Mouse (Mus musculus): ENCODE measurements at regions not wholly inside any gene's neighbourhood (a gene's known extent, or its start where the extent isn't known, plus 50 kb on each side); places are given as distances from the start of the nearest gene placed in this dataset.

DNA sequence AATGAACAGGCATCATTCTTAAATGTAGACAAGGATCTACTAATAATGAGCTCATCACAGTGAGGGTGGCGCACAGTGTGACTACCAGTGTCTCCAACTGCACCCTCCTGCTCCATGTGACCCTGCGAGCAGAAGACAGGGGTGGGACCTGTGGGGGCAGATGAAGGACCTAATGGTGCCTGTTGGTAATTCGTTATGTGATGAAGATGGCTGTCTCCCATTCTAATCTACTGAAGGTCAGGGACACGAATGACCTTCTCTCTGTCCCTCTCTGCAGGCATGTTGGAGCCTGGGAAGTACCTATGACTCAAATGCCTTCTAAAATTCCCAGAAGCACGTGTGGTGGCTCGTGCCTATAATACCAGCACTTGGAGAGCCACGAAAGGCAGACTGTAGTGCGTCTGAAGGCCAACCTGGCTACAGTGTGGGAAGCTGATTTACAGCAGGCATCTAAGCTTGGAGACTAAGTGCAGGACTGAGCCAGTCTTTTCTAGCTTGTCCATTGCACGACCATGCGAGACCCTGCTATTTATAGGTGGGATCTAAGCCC lies 109.9 kb upstream of the Mbnl2 start:
- DNase-seq (ENCODE audit: low read depth in 1 of 2, low spot score in 2 of 2), result no peak
- WGBS, result 91% methylated on average over 10 of the region's 10 CpGs
- no peaks in the 10 kb centered on the region for H3K36me3 ChIP-seq (ENCODE audit: control insufficient read depth, insufficient read depth, low read length)

DNA sequence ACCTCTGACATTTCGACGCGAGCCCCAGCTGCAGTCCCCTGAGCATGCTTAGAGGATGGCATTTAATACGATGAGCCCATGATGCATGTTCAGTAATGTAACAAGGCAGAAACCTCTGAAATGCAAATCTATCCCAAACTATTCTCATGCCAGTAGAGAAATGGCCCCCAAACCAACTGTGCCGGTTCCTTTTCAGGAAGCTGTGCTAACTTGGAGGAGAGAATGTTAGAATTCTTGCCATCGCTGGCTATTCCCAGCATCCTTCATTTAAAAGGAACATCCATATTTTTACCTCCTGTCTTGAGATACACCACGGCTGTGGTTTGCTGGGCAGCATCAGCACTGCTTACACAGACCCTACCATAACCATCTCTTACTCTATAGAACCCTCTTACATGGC lies 104.7 kb upstream of the Mbnl2 start:
- TF ChIP-seq CTCF (IDR thresholded peaks at IDR 0.05; ENCODE audit: extremely low read depth, insufficient read depth, insufficient read length, insufficient replicate concordance), result no peak
- TF ChIP-seq POLR2A (IDR thresholded peaks at IDR 0.05; ENCODE audit: low read depth, low read length), result no peak
- H3K4me3 ChIP-seq (ENCODE audit: extremely low read depth, insufficient read depth, insufficient read length), result no peak overlapping the region

More for the DNA sequence above, 109.9 kb upstream of the Mbnl2 start:
- Histone ChIP-seq H3K27me3 (ENCODE audit: control insufficient read depth, insufficient read depth, low read length) (no peaks in the 10 kb centered on the region), H3K4me3 (ENCODE audit: extremely low read depth, insufficient read depth, insufficient read length) (no peak overlapping the region), H3K27ac (ENCODE audit: insufficient read depth, low read length) (no peak overlapping the region), H3K4me1 (ENCODE audit: control insufficient read depth, insufficient read depth, insufficient read length) (no peaks in the 10 kb centered on the region)
- TF ChIP-seq POLR2A (IDR thresholded peaks at IDR 0.05; ENCODE audit: low read depth, low read length), result no peak
- TF ChIP-seq CTCF (IDR thresholded peaks at IDR 0.05; ENCODE audit: extremely low read depth, insufficient read depth, insufficient read length, insufficient replicate concordance), result no peak

DNA sequence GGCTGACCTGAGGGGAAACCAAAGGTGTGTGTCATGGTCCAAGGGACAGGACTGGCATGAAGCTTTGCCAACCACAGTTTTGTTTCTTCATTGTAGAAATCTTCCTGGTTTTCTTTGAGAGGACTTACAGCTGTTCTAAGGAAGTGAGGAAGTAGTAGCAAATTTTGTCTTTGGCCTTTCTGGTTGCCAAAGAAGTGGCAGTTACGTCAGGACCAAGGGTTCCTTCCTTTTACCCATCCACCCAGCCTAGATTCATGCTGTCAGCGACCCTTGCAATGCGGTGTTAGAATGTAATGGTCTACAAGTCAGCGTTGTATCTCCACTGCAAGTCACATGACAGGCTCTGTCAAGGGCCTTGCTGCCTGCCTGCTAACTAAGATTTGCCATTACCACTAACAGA lies 103.4 kb upstream of the Mbnl2 start:
- Histone ChIP-seq H3K27ac (ENCODE audit: insufficient read depth, low read length) (no peak overlapping the region), H3K4me3 (ENCODE audit: extremely low read depth, insufficient read depth, insufficient read length) (no peak overlapping the region), H3K4me1 (ENCODE audit: control insufficient read depth, insufficient read depth, insufficient read length) (no peaks in the 10 kb centered on the region), H3K36me3 (ENCODE audit: control insufficient read depth, insufficient read depth, low read length) (no peaks in the 10 kb centered on the region), H3K27me3 (ENCODE audit: control insufficient read depth, insufficient read depth, low read length) (no peaks in the 10 kb centered on the region)
- TF ChIP-seq CTCF (IDR thresholded peaks at IDR 0.05; ENCODE audit: extremely low read depth, insufficient read depth, insufficient read length, insufficient replicate concordance) (no peak), POLR2A (IDR thresholded peaks at IDR 0.05; ENCODE audit: low read depth, low read length) (no peak)
- 68% methylated on average over 4 of the region's 4 CpGs for WGBS
- no peak for DNase-seq (ENCODE audit: low read depth in 1 of 2, low spot score in 2 of 2)

More for the DNA sequence above, 104.7 kb upstream of the Mbnl2 start:
- DNase-seq (ENCODE audit: low read depth in 1 of 2, low spot score in 2 of 2), result no peak
- no peaks in the 10 kb centered on the region for H3K36me3 ChIP-seq (ENCODE audit: control insufficient read depth, insufficient read depth, low read length)
- H3K27ac ChIP-seq (ENCODE audit: insufficient read depth, low read length), result no peak overlapping the region
- H3K27me3 ChIP-seq (ENCODE audit: control insufficient read depth, insufficient read depth, low read length), result no peaks in the 10 kb centered on the region
- no peaks in the 10 kb centered on the region for H3K4me1 ChIP-seq (ENCODE audit: control insufficient read depth, insufficient read depth, insufficient read length)
- WGBS, result 92% methylated on average over 7 of the region's 7 CpGs

DNA sequence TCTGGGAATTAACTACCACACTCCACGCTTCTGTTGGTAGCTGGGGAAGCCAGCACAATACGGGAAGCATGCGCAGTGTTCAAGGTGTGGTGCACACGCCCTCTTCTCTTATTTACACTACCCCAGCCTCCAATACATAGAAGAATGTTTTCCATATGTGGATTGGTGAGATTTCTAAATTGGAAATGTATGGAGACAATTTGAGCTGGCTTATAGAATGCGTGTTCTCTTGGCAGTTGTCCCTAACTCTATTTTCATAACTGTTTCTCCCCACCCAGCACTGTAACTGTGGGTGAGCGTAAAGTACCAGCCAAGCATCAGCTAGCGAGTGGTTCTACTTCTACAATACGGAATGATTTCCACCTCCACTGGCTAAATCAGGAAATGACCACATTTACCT lies 102.6 kb upstream of the Mbnl2 start:
- Histone ChIP-seq H3K4me3 (ENCODE audit: extremely low read depth, insufficient read depth, insufficient read length) (no peak overlapping the region), H3K36me3 (ENCODE audit: control insufficient read depth, insufficient read depth, low read length) (no peaks in the 10 kb centered on the region), H3K27me3 (ENCODE audit: control insufficient read depth, insufficient read depth, low read length) (no peaks in the 10 kb centered on the region), H3K4me1 (ENCODE audit: control insufficient read depth, insufficient read depth, insufficient read length) (no peaks in the 10 kb centered on the region), H3K27ac (ENCODE audit: insufficient read depth, low read length) (no peak overlapping the region)
- DNase-seq (ENCODE audit: low read depth in 1 of 2, low spot score in 2 of 2), result no peak
- 93% methylated on average over 8 of the region's 8 CpGs for WGBS
- no peak for TF ChIP-seq POLR2A (IDR thresholded peaks at IDR 0.05; ENCODE audit: low read depth, low read length)
- TF ChIP-seq CTCF (IDR thresholded peaks at IDR 0.05; ENCODE audit: extremely low read depth, insufficient read depth, insufficient read length, insufficient replicate concordance), result no peak

DNA sequence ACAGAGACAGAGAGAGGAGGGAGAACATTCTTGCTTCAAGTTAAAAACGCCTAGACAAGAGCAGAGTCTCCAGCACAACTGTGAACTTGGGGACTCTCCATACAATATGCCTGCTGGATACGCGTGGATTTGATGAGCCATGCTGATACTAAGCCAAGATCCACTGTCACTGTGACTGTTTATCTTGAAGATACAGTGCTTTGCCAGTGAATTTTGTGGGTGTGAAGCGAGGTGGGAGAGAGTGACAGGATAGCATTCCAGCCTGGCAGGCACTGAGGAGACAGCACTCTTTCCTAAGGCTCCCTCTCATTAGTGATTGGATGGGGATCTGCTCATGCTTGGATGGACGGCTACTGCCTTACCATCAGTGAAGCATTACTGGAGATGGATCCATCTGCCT lies 100.9 kb upstream of the Mbnl2 start:
- Histone ChIP-seq H3K4me1 (ENCODE audit: control insufficient read depth, insufficient read depth, insufficient read length) (no peaks in the 10 kb centered on the region), H3K4me3 (ENCODE audit: extremely low read depth, insufficient read depth, insufficient read length) (no peak overlapping the region), H3K27me3 (ENCODE audit: control insufficient read depth, insufficient read depth, low read length) (no peaks in the 10 kb centered on the region), H3K27ac (ENCODE audit: insufficient read depth, low read length) (no peak overlapping the region), H3K36me3 (ENCODE audit: control insufficient read depth, insufficient read depth, low read length) (no peaks in the 10 kb centered on the region)
- DNase-seq (ENCODE audit: low read depth in 1 of 2, low spot score in 2 of 2), result no peak
- WGBS, result 88% methylated on average over 5 of the region's 5 CpGs
- TF ChIP-seq CTCF (IDR thresholded peaks at IDR 0.05; ENCODE audit: extremely low read depth, insufficient read depth, insufficient read length, insufficient replicate concordance), result no peak
- TF ChIP-seq POLR2A (IDR thresholded peaks at IDR 0.05; ENCODE audit: low read depth, low read length), result no peak

DNA sequence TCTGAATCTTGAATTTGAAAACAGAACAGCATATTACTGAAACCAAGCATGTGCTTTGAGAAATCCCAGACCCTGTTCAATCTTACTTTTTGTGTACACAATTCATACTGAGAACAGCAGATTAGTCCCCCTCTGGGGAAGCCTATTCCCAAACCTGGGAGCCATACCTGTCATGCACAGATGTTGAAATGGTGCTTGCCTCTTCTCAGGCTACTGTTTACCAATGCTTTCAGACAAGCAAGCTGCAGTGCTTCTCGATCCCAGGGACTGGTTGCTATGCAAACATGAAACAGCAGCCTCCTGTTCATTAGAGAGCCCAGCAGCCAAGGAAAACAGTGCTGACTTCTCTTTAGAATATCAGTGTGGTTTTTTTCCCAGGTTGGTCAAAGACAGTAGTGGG lies 80.3 kb upstream of the Mbnl2 start:
- Histone ChIP-seq H3K27me3 (ENCODE audit: control insufficient read depth, insufficient read depth, low read length) (no peaks in the 10 kb centered on the region), H3K4me1 (ENCODE audit: control insufficient read depth, insufficient read depth, insufficient read length) (no peaks in the 10 kb centered on the region), H3K36me3 (ENCODE audit: control insufficient read depth, insufficient read depth, low read length) (no peaks in the 10 kb centered on the region), H3K4me3 (ENCODE audit: extremely low read depth, insufficient read depth, insufficient read length) (no peak overlapping the region), H3K27ac (ENCODE audit: insufficient read depth, low read length) (no peak overlapping the region)
- WGBS, result 66% methylated on average over 1 of the region's 1 CpGs
- TF ChIP-seq POLR2A (IDR thresholded peaks at IDR 0.05; ENCODE audit: low read depth, low read length) (no peak), CTCF (IDR thresholded peaks at IDR 0.05; ENCODE audit: extremely low read depth, insufficient read depth, insufficient read length, insufficient replicate concordance) (no peak)
- DNase-seq (ENCODE audit: low read depth in 1 of 2, low spot score in 2 of 2), result no peak

DNA sequence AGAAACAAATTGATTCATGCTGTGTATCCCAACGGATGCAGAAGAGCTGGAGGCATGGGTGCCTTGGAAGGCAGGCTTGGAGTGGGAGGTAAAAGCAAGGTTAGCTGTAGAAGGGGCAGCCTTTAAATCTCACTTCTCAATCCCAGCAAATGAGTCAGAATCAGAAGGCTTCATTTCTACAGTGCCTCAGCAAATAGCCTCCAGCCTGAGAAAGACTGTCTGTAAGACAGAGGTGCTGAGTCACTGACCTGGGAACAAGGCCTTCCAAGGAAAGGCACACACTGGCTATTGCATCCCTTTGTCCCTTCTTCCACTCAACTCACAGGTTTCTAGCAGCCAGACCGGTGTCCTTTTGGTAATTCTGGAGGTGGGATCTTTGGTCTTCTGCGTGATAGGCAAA lies 63.7 kb upstream of the Mbnl2 start:
- TF ChIP-seq CTCF (IDR thresholded peaks at IDR 0.05; ENCODE audit: extremely low read depth, insufficient read depth, insufficient read length, insufficient replicate concordance), result no peak
- no peak for TF ChIP-seq POLR2A (IDR thresholded peaks at IDR 0.05; ENCODE audit: low read depth, low read length)
- Histone ChIP-seq H3K27ac (ENCODE audit: insufficient read depth, low read length) (no peak overlapping the region), H3K36me3 (ENCODE audit: control insufficient read depth, insufficient read depth, low read length) (no peaks in the 10 kb centered on the region), H3K4me3 (ENCODE audit: extremely low read depth, insufficient read depth, insufficient read length) (no peak overlapping the region), H3K27me3 (ENCODE audit: control insufficient read depth, insufficient read depth, low read length) (no peaks in the 10 kb centered on the region), H3K4me1 (ENCODE audit: control insufficient read depth, insufficient read depth, insufficient read length) (no peaks in the 10 kb centered on the region)
- no peak for DNase-seq (ENCODE audit: low read depth in 1 of 2, low spot score in 2 of 2)
- 84% methylated on average over 3 of the region's 3 CpGs for WGBS

Measured in spleen, adult 2 months (tissue).